Mouse (Mus musculus) heart, adult 10 weeks (tissue): Measurements from ENCODE around the gene Cryz. TPM values are rescaled to one million over a fixed set of nuclear protein-coding genes. Genes with fewer than 3 reads are reported as not detected.

Source experiments
- polyA plus RNA-seq: library from polyadenylated mRNA; stranded (reverse); fragments of 350-450 nt; fragmentation: Illumina TruSeq; extraction: RNeasy Lipid Tissue Mini Kit (QIAGEN cat#74804); gene quantifications from one replicate; pipeline ENCODE4 v1.2.3, GENCODE M21; 2014; ENCODE audit warnings: low read depth, low replicate concordance

The Cryz gene
- polyA plus RNA-seq, result 16.3 TPM

GRCm38 (mm10) chr3:154596488-154596933, at the start of gene Cryz:
Gene Cryz, plus strand, starts transcription at chr3:154596711.

GRCm38 (mm10) chr3:154596934-154597554, 533 bp downstream of the Cryz start, which contains the start of gene Tyw3:
Gene Tyw3, minus strand, starts transcription at chr3:154597104.

GRCm38 (mm10) chr3:154663545-154663944, 67.0 kb downstream of the Cryz start, which contains the start of gene Erich3:
Gene Erich3, plus strand, starts transcription at chr3:154663859.

Other genes starting within 250 kb of the Cryz start
- 3.5 TPM for gene Tyw3, start 393 bp downstream of the Cryz start, polyA plus RNA-seq
- 0.58 TPM for gene Erich3, start 67.1 kb downstream of the Cryz start, polyA plus RNA-seq